Mouse (Mus musculus) cortical plate, adult 2 months (tissue): ENCODE data around the gene Cenpb. TPM values are rescaled to one million over a fixed set of nuclear protein-coding genes. Genes with fewer than 3 reads are reported as not detected.

Experiments
- H3K27ac ChIP-seq: fragments of 200-500 bp; 2 replicates; pipeline ENCODE4 v1.5.1; 2012; ENCODE audit warnings: low read length, control low read depth, inconsistent platforms; ENCODE audit not compliant: insufficient read depth
- H3K4me1 ChIP-seq: fragments of 200-500 bp; 2 replicates; pipeline ENCODE4 v1.6.1; 2011; ENCODE audit warnings: low read length; ENCODE audit not compliant: control insufficient read depth, insufficient read depth
- H3K4me3 ChIP-seq: fragments of 200-500 bp; 2 replicates; pipeline ENCODE4 v1.5.1; 2011; ENCODE audit warnings: mild to moderate bottlenecking, low read length, control low read depth; ENCODE audit not compliant: insufficient read depth
- CTCF ChIP-seq: fragments of 200-500 bp; IDR thresholded peaks from 2 replicates; pipeline ENCODE4 v1.5.1; 2011; ENCODE audit warnings: mild to moderate bottlenecking, control low read depth, low read length; ENCODE audit not compliant: insufficient read depth; ENCODE audit errors: extremely low read depth
- POLR2A ChIP-seq: fragments of 200-500 bp; IDR thresholded peaks from 2 replicates; pipeline ENCODE4 v1.6.1; 2011; ENCODE audit warnings: mild to moderate bottlenecking, low read length, control low read depth; ENCODE audit not compliant: insufficient read depth; ENCODE audit errors: extremely low read depth
- polyA plus RNA-seq: library from polyadenylated mRNA; depleted of rRNA; stranded (reverse); fragments of >200 nt; gene quantifications from 2 replicates; pipeline ENCODE4 v1.2.3, GENCODE M21; 2012

Cenpb gene
- polyA plus RNA-seq, 1 experiment, result 82.1 TPM

DNA sequence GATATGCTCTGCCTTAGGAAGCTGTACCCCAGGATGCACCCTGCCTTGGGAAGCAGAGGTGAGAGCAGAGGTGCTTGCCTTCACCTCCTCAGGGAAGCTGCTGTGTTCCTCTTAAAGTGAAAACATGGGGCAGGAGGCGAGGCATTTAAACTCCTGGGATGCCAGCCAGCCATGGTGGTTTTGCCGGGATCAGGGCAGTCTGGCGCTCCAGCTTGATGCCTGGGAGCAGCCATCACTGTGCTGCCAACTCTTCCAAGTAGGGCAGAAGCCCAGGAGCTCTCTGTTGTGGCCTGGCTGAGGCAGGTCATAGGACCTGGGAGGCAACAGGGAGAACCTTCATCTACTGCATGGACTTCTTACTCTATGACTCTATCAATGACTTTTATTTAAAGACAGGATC lies 21.4 kb upstream of the Cenpb start:
- H3K27ac ChIP-seq, result no peak overlapping the region
- TF ChIP-seq POLR2A (no peak), CTCF (no peak)
- H3K4me3 ChIP-seq, result no peak overlapping the region
- no peaks in the 10 kb centered on the region for H3K4me1 ChIP-seq

DNA sequence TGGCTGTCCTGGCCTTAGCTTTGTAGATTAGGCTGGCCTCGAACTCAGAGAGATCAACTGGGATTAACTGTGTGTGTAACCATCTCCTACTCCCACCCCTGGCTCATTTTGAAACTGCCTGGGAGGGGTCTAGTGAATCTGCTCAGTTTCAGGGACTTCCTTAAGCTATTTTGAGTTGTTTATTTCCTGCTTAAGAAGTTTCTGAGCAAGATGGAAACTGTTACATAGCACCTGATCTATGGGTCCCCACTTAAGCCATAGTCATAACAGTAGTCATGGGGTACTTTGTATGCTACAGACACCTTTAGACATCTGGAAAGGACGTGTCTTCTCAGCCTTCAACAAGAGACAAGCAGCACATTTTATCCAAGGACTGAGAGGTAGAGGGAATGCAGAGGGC lies 20.8 kb upstream of the Cenpb start:
- no peak for TF ChIP-seq POLR2A
- TF ChIP-seq CTCF, result no peak
- Histone ChIP-seq H3K4me3 (no peak overlapping the region), H3K27ac (no peak overlapping the region), H3K4me1 (no peaks in the 10 kb centered on the region)

DNA sequence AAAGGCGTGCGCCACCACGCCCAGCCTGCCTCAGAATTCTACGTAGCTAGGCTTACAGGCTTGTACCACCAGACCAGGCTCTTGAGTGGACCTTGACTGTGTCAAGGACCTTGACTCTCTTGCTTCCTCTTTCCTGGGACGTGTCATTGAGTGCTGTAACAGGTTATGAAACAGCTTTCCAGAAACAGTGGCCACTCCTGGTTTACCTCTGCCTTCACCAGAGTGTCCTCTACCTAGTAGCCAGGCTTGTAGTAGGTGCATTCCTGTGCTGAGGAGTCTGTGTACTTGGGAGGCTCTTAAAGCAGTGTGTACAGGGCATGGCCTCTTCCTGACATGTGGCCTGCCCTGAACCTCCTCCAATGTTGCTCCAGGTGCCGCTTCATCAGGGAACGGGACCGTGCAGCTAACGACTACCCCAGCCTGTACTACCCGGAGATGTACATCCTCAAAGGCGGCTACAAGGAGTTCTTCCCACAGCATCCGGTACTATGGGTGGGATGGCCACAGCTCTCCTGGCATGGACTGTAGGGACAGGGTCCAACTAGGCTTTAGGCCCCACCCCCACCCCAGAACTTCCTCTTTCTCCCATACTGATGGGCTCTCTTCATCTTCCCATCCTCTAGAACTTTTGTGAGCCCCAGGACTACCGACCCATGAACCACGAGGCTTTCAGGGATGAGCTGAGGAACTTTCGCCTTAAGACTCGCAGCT lies 16.9 kb upstream of the Cenpb start:
- H3K4me3 ChIP-seq, result no peak overlapping the region
- H3K4me1 ChIP-seq, result no peaks in the 10 kb centered on the region

DNA sequence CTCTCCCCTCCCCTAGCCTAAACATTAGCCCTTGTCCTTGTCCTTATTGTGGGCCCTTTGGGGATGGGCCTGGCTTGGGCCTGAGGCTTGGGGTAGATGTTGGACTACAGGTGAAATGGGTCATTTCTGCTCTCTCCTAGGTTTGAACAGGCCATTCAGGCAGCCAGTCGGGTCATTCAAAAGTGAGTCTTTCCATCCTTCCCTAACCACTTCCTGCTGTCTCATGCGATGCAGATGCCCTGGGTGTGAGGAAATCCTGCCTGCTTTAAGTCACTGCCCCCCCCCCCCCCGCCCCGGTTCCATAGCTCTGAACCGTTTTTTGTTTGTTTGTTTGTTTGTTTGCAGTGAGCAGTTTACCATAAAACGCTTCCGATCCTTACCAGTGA lies 11.1 kb upstream of the Cenpb start:
- no peak overlapping the region for H3K4me3 ChIP-seq
- peaks cover 7% of the 10 kb centered on the region for H3K4me1 ChIP-seq
- TF ChIP-seq CTCF (no peak), POLR2A (no peak)
- no peak overlapping the region for H3K27ac ChIP-seq

More for the DNA sequence above, 16.9 kb upstream of the Cenpb start:
- TF ChIP-seq POLR2A, result no peak
- TF ChIP-seq CTCF, result no peak
- no peak overlapping the region for H3K27ac ChIP-seq

DNA sequence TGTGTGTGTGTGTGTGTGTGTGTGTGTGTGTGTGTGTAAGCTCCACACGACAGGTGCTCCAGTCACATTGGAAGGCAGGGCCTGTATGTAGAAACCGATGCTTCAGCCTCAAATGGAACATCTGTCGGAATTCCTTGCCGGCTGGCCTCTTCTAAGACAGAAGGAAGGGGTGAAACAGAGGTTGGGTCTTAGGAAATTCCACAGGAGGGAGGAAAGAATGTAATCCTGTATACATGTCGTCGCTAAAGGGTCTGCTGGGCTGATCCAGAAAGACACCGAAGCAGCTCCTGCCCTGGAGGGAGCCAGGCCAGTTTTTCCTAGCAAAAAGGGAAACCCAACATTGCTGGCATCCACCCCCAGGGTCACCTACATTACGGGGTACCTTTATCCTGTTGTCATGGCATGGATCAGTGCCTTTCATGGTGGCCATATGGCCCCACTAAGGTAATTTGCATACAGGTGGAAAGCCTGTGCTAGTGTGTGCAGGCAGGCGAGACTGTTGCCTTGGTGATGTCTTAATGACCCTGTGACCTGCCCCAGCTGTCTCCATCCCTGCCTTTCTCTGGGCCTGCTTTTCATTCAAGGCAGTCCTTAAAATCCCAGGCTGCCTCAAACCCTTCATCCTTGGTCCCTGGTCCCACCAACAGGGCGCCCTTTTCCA lies 10.6 kb upstream of the Cenpb start:
- Histone ChIP-seq H3K4me3 (no peak overlapping the region), H3K27ac (no peak overlapping the region), H3K4me1 (peaks cover 7% of the 10 kb centered on the region)
- no peak for TF ChIP-seq POLR2A
- no peak for TF ChIP-seq CTCF

DNA sequence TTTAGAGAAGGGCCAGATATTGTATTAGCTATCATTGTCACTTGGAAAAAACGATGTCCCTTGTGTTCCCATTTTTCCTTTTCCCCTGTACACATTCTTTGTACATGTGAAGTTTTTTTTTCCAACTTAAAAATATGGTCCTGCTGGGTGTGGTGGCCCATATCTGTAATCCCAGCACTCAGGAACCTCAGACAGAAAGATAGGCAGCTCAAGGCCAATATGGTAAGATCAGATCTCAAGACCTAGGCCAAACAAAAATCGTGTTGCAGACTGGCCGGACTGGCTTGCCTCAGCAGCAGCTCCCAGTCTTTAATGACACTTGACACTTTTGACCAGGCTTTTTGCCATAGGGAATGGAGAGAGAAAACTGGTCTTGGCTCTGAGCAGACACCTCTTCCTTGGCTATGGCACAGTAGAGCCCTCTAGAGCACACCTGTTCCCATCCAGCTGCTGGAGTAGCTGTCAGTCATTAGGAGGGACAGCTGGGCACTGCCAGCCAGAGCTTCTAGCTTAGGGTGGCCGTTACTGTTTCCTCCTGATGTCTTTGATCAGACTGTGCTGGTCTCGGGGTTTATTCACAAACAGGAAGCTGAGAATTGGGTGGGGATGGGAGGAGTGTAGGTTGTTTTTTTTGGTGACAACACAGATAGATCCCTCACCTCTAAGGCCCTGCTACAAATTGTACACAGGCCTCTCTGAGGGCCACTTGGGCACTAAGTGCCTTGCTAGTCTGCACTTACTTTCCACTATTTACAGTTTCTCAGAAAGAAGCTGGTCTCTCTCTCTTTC lies 9.8 kb upstream of the Cenpb start:
- no peak overlapping the region for H3K27ac ChIP-seq
- TF ChIP-seq CTCF (no peak), POLR2A (no peak)
- no peak overlapping the region for H3K4me3 ChIP-seq
- peaks cover 7% of the 10 kb centered on the region for H3K4me1 ChIP-seq

DNA sequence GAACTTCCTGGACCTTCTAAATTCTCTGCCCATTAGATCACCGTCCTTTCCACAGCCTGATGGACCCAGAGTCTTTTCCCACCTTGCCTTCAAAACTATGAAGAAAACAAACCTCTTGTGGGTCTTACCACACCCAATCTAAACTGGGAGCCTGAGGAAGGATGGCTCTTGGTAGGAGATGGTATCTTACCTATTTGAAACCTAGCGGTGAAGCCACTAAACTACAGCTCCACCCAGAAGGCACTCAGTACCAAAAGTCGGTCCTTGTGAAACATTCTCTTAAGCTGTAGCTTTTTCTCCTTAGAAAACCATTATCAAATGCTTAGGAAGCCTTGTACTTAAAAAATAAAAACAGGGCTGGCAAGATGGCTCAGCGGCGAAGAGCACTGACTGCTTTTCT lies 8.4 kb upstream of the Cenpb start:
- Histone ChIP-seq H3K27ac (no peak overlapping the region), H3K4me3 (no peak overlapping the region), H3K4me1 (peaks cover 7% of the 10 kb centered on the region)
- TF ChIP-seq CTCF, result no peak
- no peak for TF ChIP-seq POLR2A

DNA sequence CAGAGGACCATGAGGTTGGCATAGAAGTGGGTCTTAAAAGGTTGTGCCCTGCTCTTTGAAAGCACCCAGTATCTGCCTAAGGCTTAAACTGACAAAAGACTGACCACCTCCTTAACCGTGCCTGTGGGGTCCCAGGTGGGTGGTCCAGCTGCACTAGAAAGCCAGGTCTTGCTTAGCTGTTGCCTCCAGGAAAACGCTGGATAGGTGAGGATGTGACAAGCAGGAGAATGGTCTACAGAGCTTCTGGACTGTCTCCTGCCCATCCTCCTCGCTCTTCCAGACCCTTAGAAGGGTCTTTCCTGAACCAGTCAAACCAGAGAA lies 7.7 kb upstream of the Cenpb start:
- peaks cover 7% of the 10 kb centered on the region for H3K4me1 ChIP-seq
- TF ChIP-seq POLR2A, result no peak
- no peak for TF ChIP-seq CTCF
- H3K27ac ChIP-seq, result no peak overlapping the region
- H3K4me3 ChIP-seq, result peak overlapping the region; percentile 83

DNA sequence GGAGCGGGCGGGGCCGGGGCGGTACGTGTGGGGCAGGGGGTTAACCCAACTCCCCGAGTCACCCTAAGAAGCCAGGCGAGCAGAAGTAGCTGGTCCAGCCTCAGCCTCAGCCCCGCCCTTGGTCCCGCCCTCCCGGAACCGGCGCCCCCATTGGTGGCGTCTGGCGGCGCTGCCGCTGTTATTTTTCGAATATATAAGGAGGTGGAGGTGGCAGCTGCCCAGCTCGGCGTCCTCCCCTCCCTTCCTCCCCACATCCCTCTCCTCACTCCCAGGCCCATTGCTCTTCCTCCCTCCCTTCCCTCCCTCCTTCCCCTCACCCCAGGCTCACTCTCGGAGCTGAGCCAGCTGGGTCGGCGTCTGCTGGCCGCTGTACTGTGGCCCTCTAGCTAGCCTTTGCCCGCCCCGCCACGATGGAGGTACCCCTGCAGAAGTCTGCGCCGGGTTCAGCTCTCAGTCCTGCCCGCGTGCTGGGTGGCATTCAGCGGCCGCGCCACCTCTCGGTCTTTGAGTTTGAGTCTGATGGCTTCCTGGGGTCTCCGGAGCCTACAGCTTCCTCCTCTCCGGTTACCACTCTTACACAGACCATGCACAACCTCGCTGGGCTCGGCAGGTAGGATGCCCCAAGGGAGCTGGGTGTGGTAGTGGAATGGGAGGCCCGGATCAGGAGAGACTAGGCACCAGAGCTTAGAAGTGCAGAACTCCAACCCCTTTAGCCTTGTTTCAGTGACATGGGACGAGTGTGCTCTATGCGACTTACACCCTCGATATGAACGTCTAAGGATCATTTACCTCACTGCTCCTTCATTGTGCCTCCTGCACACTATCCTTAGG lies 7.1 kb upstream of the Cenpb start, which contains the start of the genes Cdc25b and Spef1:
Gene Cdc25b, plus strand, starts transcription at position 179 of the 831 bp plus-strand sequence.
Gene Spef1, minus strand, starts transcription at position 512 of the 831 bp plus-strand sequence.
- Histone ChIP-seq H3K27ac (peak within 1 kb of the TSS; percentile 19; the same call in 1 of the 2 replicates), H3K4me1 (peaks cover 7% of the 10 kb centered on the region), H3K4me3 (peak within 1 kb of the TSS; percentile 83)
- TF ChIP-seq CTCF, result no peak
- TF ChIP-seq POLR2A, result peak; percentile 70; the same call in 1 of the 2 replicates
